In the genomic region with DNA sequence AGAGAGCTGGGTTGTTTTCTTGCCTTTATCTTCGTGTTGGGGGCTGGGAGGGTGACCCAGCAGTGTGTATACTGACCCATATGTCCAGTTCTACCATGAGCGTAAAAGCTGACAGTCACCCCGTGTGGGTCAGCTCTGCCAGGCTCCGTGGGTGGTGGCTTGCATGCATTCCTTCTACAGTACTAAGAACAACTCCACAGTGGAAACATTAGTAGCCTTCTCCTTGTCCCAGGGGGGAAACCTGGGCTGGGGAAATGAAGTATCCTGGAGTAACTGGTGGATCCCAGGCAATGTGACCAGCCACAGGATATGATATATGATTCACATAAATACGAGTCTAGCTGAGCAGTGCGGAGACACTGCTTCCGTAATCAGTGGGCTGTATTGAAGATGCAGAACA, we compare ENCODE assay signal across 9 mouse cellular contexts. TPM values are rescaled to one million over a fixed set of nuclear protein-coding genes. Genes with fewer than 3 reads are reported as not detected.
A peak's percentile ranks its signal among the peaks of the same experiment; 100 is the strongest.
DNase-seq lines count a peak whose midpoint lies in the region; ATAC-seq and TF ChIP-seq lines count a peak whose summit lies in the region.
"Had no signal": no experiment of that assay in that cellular context is flagged by ENCODE, and none has a peak within 500 bp of the region (broad histone marks: within the 10 kb centered on the region; RNA-seq: fewer than 3 reads in every experiment).

No protein-coding gene starts in this region.

- H3K36me3 ChIP-seq in heart, embryonic 15.5 days = no peaks in the 10 kb centered on the region
- no peaks in the 10 kb centered on the region for H3K36me3 ChIP-seq in hindbrain, postnatal 0 days (ENCODE audit: insufficient read depth, low read length)
- H3K36me3 ChIP-seq in midbrain, postnatal 0 days (ENCODE audit: insufficient read depth, low read length) = no peaks in the 10 kb centered on the region

- no peak for ATAC-seq in heart, embryonic 15.5 days (replicated peaks; ENCODE audit: insufficient number of reproducible peaks, insufficient read depth, low FRiP score, low read depth)
- ATAC-seq in hindbrain, postnatal 0 days = no peak
- ATAC-seq in midbrain, postnatal 0 days (ENCODE audit: low FRiP score) = no peak

- WGBS in heart, embryonic 15.5 days = 13% methylated on average over 7 of the region's 7 CpGs
- WGBS in hindbrain, postnatal 0 days = 17% methylated on average over 7 of the region's 7 CpGs
- WGBS in midbrain, postnatal 0 days = 31% methylated on average over 7 of the region's 7 CpGs

- H3K9ac ChIP-seq in heart, embryonic 15.5 days = peak overlapping the region; percentile 99
- no peak overlapping the region; the same call in 1 of the 2 replicates for H3K9ac ChIP-seq in hindbrain, postnatal 0 days (replicated peaks; ENCODE audit: low read length)
- no peak overlapping the region for H3K9ac ChIP-seq in midbrain, postnatal 0 days (replicated peaks; ENCODE audit: low read length, poor library complexity, severe bottlenecking)

- peaks cover 70% of the 10 kb centered on the region for H3K4me1 ChIP-seq in heart, embryonic 15.5 days (replicated peaks)
- H3K4me1 ChIP-seq in cortical plate, adult 2 months (ENCODE audit: control insufficient read depth, insufficient read depth, low read length) = peaks cover 2% of the 10 kb centered on the region; the same call in 1 of the 2 replicates
- no peaks in the 10 kb centered on the region for H3K4me1 ChIP-seq in hindbrain, postnatal 0 days (ENCODE audit: insufficient read depth, low read length)
- H3K4me1 ChIP-seq in midbrain, postnatal 0 days (ENCODE audit: insufficient read depth, low read length) = peaks cover 6% of the 10 kb centered on the region; the same call in 1 of the 2 replicates

- peak overlapping the region; percentile 75 for H3K4me2 ChIP-seq in heart, embryonic 15.5 days
- H3K4me2 ChIP-seq in hindbrain, postnatal 0 days (ENCODE audit: low read depth, low read length) = peak overlapping the region; percentile 93
- peak overlapping the region; percentile 97 for H3K4me2 ChIP-seq in midbrain, postnatal 0 days (ENCODE audit: low read depth, low read length, poor library complexity, severe bottlenecking)

- intact Hi-C loops in heart, postnatal 36 days (cut with DNase I) = loop anchor here (2.0 kb wide), 1 partner anchor 25 kb away; a partner anchor contains a TSS

- no peak for TF ChIP-seq POLR2A in cortical plate, adult 2 months (IDR thresholded peaks at IDR 0.05; ENCODE audit: extremely low read depth, insufficient read depth, low read length)

- peak overlapping the region; percentile 98 for H3K4me3 ChIP-seq in heart, embryonic 15.5 days
- H3K4me3 ChIP-seq in cortical plate, adult 2 months (ENCODE audit: insufficient read depth, low read length) = peak overlapping the region; percentile 28; the same call in 1 of the 2 replicates
- peak overlapping the region; percentile 63 for H3K4me3 ChIP-seq in hindbrain, postnatal 0 days (ENCODE audit: low read length)
- H3K4me3 ChIP-seq in midbrain, postnatal 0 days (ENCODE audit: low read depth, low read length) = peak overlapping the region; percentile 55; the same call in 1 of the 2 replicates

- H3K27ac ChIP-seq in heart, embryonic 15.5 days = peak overlapping the region; percentile 98
- no peak overlapping the region for H3K27ac ChIP-seq in cortical plate, adult 2 months (ENCODE audit: insufficient read depth, low read length)
- H3K27ac ChIP-seq in hindbrain, postnatal 0 days = 0 out of 2 replicates have a peak overlapping the region, but pooled peaks have one; percentile 82
- no peak overlapping the region for H3K27ac ChIP-seq in midbrain, postnatal 0 days (ENCODE audit: low read depth, low read length)

- no peaks in the 10 kb centered on the region for H3K9me3 ChIP-seq in heart, embryonic 15.5 days (replicated peaks)
- no peaks in the 10 kb centered on the region for H3K9me3 ChIP-seq in hindbrain, postnatal 0 days (ENCODE audit: low read length)
- H3K9me3 ChIP-seq in midbrain, postnatal 0 days (ENCODE audit: low read length) = no peaks in the 10 kb centered on the region

- H3K27me3 ChIP-seq in heart, embryonic 15.5 days = no peaks in the 10 kb centered on the region
- peaks cover 5% of the 10 kb centered on the region for H3K27me3 ChIP-seq in hindbrain, postnatal 0 days (ENCODE audit: insufficient read depth, low read length)
- peaks cover 24% of the 10 kb centered on the region for H3K27me3 ChIP-seq in midbrain, postnatal 0 days (ENCODE audit: insufficient read depth, low read length)

- no peak for TF ChIP-seq CTCF in cortical plate, adult 2 months (IDR thresholded peaks at IDR 0.05; ENCODE audit: extremely low read depth, insufficient read depth, low read length)
- TF ChIP-seq CTCF in hindbrain, postnatal 0 days (IDR thresholded peaks at IDR 0.05; ENCODE audit: low read depth) = no peak
- TF ChIP-seq CTCF in midbrain, postnatal 0 days (IDR thresholded peaks at IDR 0.05) = no peak

- no peak for DNase-seq in heart, postnatal 36 days
- DNase-seq in hindbrain, postnatal 0 days (ENCODE audit: low spot score) = no peak
- no peak for DNase-seq in midbrain, postnatal 0 days (ENCODE audit: low spot score)
- DNase-seq in ovary, postnatal 14 days (ENCODE audit: low spot score) = no peak
- DNase-seq in spleen, postnatal 36 days (ENCODE audit: low spot score in 2 of 2) = no peak
- no peak for DNase-seq in gastrocnemius, postnatal 4 days (ENCODE audit: low spot score in 2 of 2)

RNA-seq across cellular contexts. Expression of a gene that starts 1.5 kb away (rescaled TPM):
- 36.1 and 44.2 TPM in 2 replicates for polyA plus RNA-seq in heart, embryonic 15.5 days (2015; fragmentation: Nextera tagmentation; extraction: Ambion mirVana)
- total RNA-seq in heart, postnatal 36 days (2021) = 10 to 100 TPM in 1 of 2 experiments, 1 to 10 TPM in 1; 7.2 to 10.6 TPM
- polyA plus RNA-seq in cortical plate, adult 2 months (2012; rRNA removed) = 2.0 and 2.6 TPM in 2 replicates
- total RNA-seq in hindbrain, postnatal 0 days (2014; rRNA removed) = 8.0 and 11.7 TPM in 2 replicates
- 4.9 and 5.1 TPM in 2 replicates for polyA plus RNA-seq in hindbrain, postnatal 0 days (2015; fragmentation: Nextera tagmentation; extraction: Ambion mirVana)
- total RNA-seq in midbrain, postnatal 0 days (2014; rRNA removed) = 8.1 and 9.4 TPM in 2 replicates
- 3.9 and 4.5 TPM in 2 replicates for polyA plus RNA-seq in midbrain, postnatal 0 days (2015; fragmentation: Nextera tagmentation; extraction: Ambion mirVana)
- total RNA-seq in gastrocnemius, postnatal 4 days (2021) = 10 to 100 TPM; 19.6 to 23.5 TPM

RNA-seq across cellular contexts. Expression of a gene that starts 13.4 kb away (rescaled TPM):
- 17.0 and 19.3 TPM in 2 replicates for polyA plus RNA-seq in heart, embryonic 15.5 days (2015; fragmentation: Nextera tagmentation; extraction: Ambion mirVana)
- total RNA-seq in heart, postnatal 36 days (2021) = 1 to 10 TPM; 8.5 to 9.2 TPM
- 14.4 TPM in 2 replicates for polyA plus RNA-seq in cortical plate, adult 2 months (2012; rRNA removed)
- total RNA-seq in hindbrain, postnatal 0 days (2014; rRNA removed) = 10.6 and 12.0 TPM in 2 replicates
- 7.8 and 9.2 TPM in 2 replicates for polyA plus RNA-seq in hindbrain, postnatal 0 days (2015; fragmentation: Nextera tagmentation; extraction: Ambion mirVana)
- total RNA-seq in midbrain, postnatal 0 days (2014; rRNA removed) = 10.1 and 10.9 TPM in 2 replicates
- 7.0 and 7.7 TPM in 2 replicates for polyA plus RNA-seq in midbrain, postnatal 0 days (2015; fragmentation: Nextera tagmentation; extraction: Ambion mirVana)
- 1 to 10 TPM; 4.6 to 5.6 TPM for total RNA-seq in gastrocnemius, postnatal 4 days (2021)

RNA-seq across cellular contexts. Expression of a gene that starts 25.1 kb away (rescaled TPM):
- polyA plus RNA-seq in heart, embryonic 15.5 days (2015; fragmentation: Nextera tagmentation; extraction: Ambion mirVana) = 98.8 and 108 TPM in 2 replicates
- 10 to 100 TPM; 53.0 to 66.2 TPM for total RNA-seq in heart, postnatal 36 days (2021)
- polyA plus RNA-seq in cortical plate, adult 2 months (2012; rRNA removed) = 192 and 197 TPM in 2 replicates
- total RNA-seq in hindbrain, postnatal 0 days (2014; rRNA removed) = 70.0 and 73.9 TPM in 2 replicates
- 259 and 264 TPM in 2 replicates for polyA plus RNA-seq in hindbrain, postnatal 0 days (2015; fragmentation: Nextera tagmentation; extraction: Ambion mirVana)
- total RNA-seq in midbrain, postnatal 0 days (2014; rRNA removed) = 68.3 and 79.2 TPM in 2 replicates
- polyA plus RNA-seq in midbrain, postnatal 0 days (2015; fragmentation: Nextera tagmentation; extraction: Ambion mirVana) = 243 and 246 TPM in 2 replicates
- total RNA-seq in gastrocnemius, postnatal 4 days (2021) = 10 to 100 TPM; 28.0 to 29.0 TPM

RNA-seq across cellular contexts. Expression of a gene that starts 27.5 kb away (rescaled TPM):
- 0.52 and 0.57 TPM in 2 replicates for polyA plus RNA-seq in heart, embryonic 15.5 days (2015; fragmentation: Nextera tagmentation; extraction: Ambion mirVana)
- total RNA-seq in heart, postnatal 36 days (2021) = 1 to 10 TPM in 1 of 2 experiments, under 1 TPM in 1; 0.76 to 1.6 TPM
- 0.13 and 0.40 TPM in 2 replicates for polyA plus RNA-seq in cortical plate, adult 2 months (2012; rRNA removed)
- total RNA-seq in hindbrain, postnatal 0 days (2014; rRNA removed) = 1.2 and 5.4 TPM in 2 replicates
- polyA plus RNA-seq in hindbrain, postnatal 0 days (2015; fragmentation: Nextera tagmentation; extraction: Ambion mirVana) = 5.4 and 5.5 TPM in 2 replicates
- total RNA-seq in midbrain, postnatal 0 days (2014; rRNA removed) = 1.1 and 4.3 TPM in 2 replicates
- polyA plus RNA-seq in midbrain, postnatal 0 days (2015; fragmentation: Nextera tagmentation; extraction: Ambion mirVana) = 3.4 and 3.9 TPM in 2 replicates
- total RNA-seq in gastrocnemius, postnatal 4 days (2021) = under 1 TPM in 1 of 2 experiments, not detected in 1; 0.71 TPM
- total RNA-seq: CH12.LX had no signal

RNA-seq across cellular contexts. Expression of a gene that starts 30.1 kb away (rescaled TPM):
- polyA plus RNA-seq in heart, embryonic 15.5 days (2015; fragmentation: Nextera tagmentation; extraction: Ambion mirVana) = 154 and 158 TPM in 2 replicates
- total RNA-seq in heart, postnatal 36 days (2021) = 1,000 to 10,000 TPM; 1,783 to 3,188 TPM
- 13.6 and 17.7 TPM in 2 replicates for polyA plus RNA-seq in cortical plate, adult 2 months (2012; rRNA removed)
- total RNA-seq in hindbrain, postnatal 0 days (2014; rRNA removed) = 0.26 and 4.4 TPM in 2 replicates
- polyA plus RNA-seq in hindbrain, postnatal 0 days (2015; fragmentation: Nextera tagmentation; extraction: Ambion mirVana) = not detected in 2 replicates
- not detected in 2 replicates for total RNA-seq in midbrain, postnatal 0 days (2014; rRNA removed)
- polyA plus RNA-seq in midbrain, postnatal 0 days (2015; fragmentation: Nextera tagmentation; extraction: Ambion mirVana) = not detected in 2 replicates
- total RNA-seq in gastrocnemius, postnatal 4 days (2021) = 100 to 1,000 TPM; 447 to 769 TPM
- total RNA-seq: CH12.LX had no signal

Comparison
In these comparisons a context has a peak if more than half of its experiments do, and no peak if none do; other contexts are left out.
1. H3K27ac ChIP-seq: peak in heart, embryonic 15.5 days (single experiment) and hindbrain, postnatal 0 days (single experiment); none in cortical plate, adult 2 months (single experiment) and midbrain, postnatal 0 days (single experiment).
2. H3K4me3 ChIP-seq: peak in every context shown above with its lines; median percentile 98 in heart, embryonic 15.5 days; 63 in hindbrain, postnatal 0 days; 55 in midbrain, postnatal 0 days; 28 in cortical plate, adult 2 months.
3. Peak in every context shown above with its lines, with median percentiles within 50 percentile points of each other: H3K4me2 ChIP-seq.